Mouse (Mus musculus) adrenal gland, adult 2 months (tissue): ENCODE results near the gene Sval1. TPM values are rescaled to one million over a fixed set of nuclear protein-coding genes. Genes with fewer than 3 reads are reported as not detected.

Experiments used
- DNase-seq: peaks from one replicate; pipeline ENCODE4 v3.0.0; 2021
- long read RNA-seq: library from polyadenylated mRNA; stranded (forward); transcript quantifications from one replicate; pipeline ENCODE4 v2.0.0, GENCODE M21; 2021
- polyA plus RNA-seq: library from polyadenylated mRNA; depleted of rRNA; stranded (reverse); fragments of >200 nt; gene quantifications from 2 replicates; pipeline ENCODE4 v1.2.3, GENCODE M21; 2012; rRNA removed
- total RNA-seq, 2 experiments: library from RNA; stranded (reverse); gene quantifications; 2 replicates each; pipeline ENCODE4 v1.2.3; 2021

Sval1 gene
- total RNA-seq: not detected
- not detected in 2 replicates for polyA plus RNA-seq
- long read RNA-seq: 0 reads

DNA sequence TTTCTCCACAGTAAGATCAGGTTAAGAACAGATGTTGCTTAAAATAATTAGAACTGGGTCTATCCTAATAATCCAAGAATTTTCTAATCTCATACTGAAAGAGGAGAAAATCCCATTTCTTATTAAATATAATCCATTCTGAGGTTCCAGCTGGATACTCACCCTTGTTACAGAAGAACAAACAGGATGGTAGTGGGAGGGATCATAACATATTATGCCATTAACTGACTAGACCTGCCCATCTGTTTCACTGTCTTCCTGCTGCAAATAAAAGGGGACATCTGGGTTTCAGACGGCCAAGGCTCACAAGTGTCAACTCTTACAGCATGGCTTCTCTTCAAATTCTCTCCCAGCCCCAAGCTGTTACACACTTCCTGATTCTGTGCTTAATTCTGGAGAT is at the start of gene Sval1:
TSS of gene Sval1 (plus strand) at position 301 of the 400 bp plus-strand sequence.
- DNase-seq: no peak

DNA sequence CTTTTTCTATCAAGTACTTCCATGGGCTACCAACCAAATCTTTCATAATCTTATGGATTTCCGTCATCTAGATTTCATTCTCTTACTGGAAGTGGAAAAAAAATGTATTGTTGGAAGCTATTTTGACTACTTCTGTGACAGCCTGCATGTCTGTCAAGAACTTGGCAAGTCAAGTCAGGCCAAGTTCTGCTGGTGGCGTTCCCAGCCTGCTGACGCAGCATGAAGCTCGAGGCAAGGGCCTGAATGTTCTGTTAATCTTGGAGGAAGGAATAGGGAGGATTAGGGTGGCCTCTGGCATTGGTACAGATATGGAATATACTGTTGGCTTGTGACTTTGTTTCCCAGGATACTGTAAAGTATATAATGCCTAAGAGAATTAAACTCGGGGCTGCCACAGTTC is 39.8 kb upstream of the Sval1 start:
- DNase-seq: no peak

DNA sequence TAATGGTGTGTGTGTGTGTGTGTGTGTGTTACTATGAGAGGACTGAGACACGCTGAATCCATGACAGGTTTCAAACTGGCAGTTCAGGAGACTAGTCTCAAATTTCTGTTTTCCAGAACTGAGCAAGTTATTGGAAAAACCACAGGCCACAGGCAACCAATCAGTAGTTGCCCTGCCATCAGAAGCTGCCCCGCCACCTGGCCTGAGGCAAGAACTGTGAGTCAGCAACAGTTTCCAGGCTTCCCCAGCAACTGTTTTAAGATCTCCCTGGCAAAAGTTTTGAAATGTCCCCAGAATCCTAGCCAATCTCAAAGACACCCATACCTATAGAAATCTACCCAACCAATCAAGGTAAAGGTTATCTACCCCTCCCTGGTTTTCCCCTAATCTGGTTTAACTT is 36.5 kb upstream of the Sval1 start:
- no peak for DNase-seq

DNA sequence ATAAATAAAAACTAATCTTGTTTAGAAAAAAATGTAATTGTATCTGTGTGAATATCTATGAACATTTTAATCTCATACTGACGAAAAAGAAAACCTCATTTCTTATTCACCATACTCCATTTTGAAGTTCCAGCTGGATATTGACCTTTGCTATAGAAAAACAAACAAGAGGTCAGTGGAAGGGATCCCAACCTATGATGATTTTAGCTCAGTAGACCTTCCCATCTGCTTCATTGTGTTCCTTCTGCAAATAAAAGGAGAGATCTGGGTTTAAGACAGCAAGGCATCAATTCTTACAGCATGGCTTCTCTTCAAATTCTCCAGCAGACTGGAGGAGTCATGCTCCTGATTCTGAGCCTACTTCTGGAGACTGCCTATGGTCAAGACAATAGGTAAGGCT is 16.4 kb downstream of the Sval1 start, which contains the start of gene Sval3:
TSS of gene Sval3 (plus strand) at position 301 of the 400 bp plus-strand sequence.
- DNase-seq: no peak

Other genes starting within 250 kb of the Sval1 start
- gene Kel, start 247.3 kb upstream of the Sval1 start, total RNA-seq: under 1 TPM in 1 of 2 experiments, not detected in 1; 0.32 TPM
- gene Kel, start 247.3 kb upstream of the Sval1 start, polyA plus RNA-seq: not detected in 2 replicates
- not detected for gene Olfr459, start 176.5 kb upstream of the Sval1 start, total RNA-seq
- not detected in 2 replicates for gene Olfr459, start 176.5 kb upstream of the Sval1 start, polyA plus RNA-seq
- not detected for gene Pip, start 104.1 kb upstream of the Sval1 start, total RNA-seq
- gene Pip, start 104.1 kb upstream of the Sval1 start, polyA plus RNA-seq: not detected in 2 replicates
- not detected for gene Sval2, start 98.6 kb upstream of the Sval1 start, total RNA-seq
- not detected in 2 replicates for gene Sval2, start 98.6 kb upstream of the Sval1 start, polyA plus RNA-seq
- not detected for gene Sval3, start 16.5 kb downstream of the Sval1 start, total RNA-seq
- gene Sval3, start 16.5 kb downstream of the Sval1 start, polyA plus RNA-seq: not detected in 2 replicates
- not detected for gene Sva, start 86.8 kb downstream of the Sval1 start, total RNA-seq
- gene Sva, start 86.8 kb downstream of the Sval1 start, polyA plus RNA-seq: not detected in 2 replicates
- not detected for gene Tas2r139, start 189.3 kb downstream of the Sval1 start, total RNA-seq
- not detected in 2 replicates for gene Tas2r139, start 189.3 kb downstream of the Sval1 start, polyA plus RNA-seq